Mouse (Mus musculus): ENCODE data around the gene Lrrn4.

DNA sequence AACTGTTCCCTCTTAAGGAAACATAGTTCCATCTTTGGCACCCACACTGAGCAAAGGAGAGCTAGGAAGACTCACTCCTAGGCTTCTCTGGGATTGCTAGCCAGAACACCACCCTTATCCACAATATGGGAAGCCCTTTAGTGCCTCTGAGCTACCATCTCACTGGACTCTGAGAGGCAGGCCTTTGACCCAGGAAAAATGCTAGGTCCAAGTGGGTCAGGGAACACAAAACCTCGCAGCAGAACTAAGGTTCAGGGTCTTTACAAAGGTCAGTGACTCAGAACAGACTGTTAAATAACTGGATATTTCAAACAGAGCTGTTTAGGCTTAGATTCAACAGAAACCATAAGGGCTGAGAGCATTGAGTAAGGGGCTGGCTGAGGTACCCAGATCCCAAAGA lies 3.7 kb downstream of the Lrrn4 start:
- no peak for TF ChIP-seq CTCF (IDR thresholded peaks at IDR 0.05; ENCODE audit: control insufficient read depth, insufficient read depth, low read length)
- TF ChIP-seq POLR2A (IDR thresholded peaks at IDR 0.05; ENCODE audit: borderline replicate concordance, control insufficient read depth, low read depth, low read length) = no peak
